Mouse (Mus musculus) E14TG2a.4 (cell line): ENCODE results near the gene Dgkz.

Experiments
- H3K27me3 ChIP-seq: 2 replicates; pipeline ENCODE4 v1.6.1; 2014; ENCODE audit warnings: low read length, control low read depth; ENCODE audit not compliant: insufficient read depth
- H3K36me3 ChIP-seq: 2 replicates; pipeline ENCODE4 v1.6.1; 2014; ENCODE audit warnings: low read length, control low read depth; ENCODE audit not compliant: insufficient read depth
- H3K4me1 ChIP-seq: replicated peaks from 2 replicates; pipeline ENCODE4 v1.6.1; 2014; ENCODE audit warnings: low read depth, low read length, control low read depth
- H3K4me3 ChIP-seq: replicated peaks from 2 replicates; pipeline ENCODE4 v1.5.1; 2014; ENCODE audit warnings: mild to moderate bottlenecking, low read length
- H3K9me3 ChIP-seq: 2 replicates; pipeline ENCODE4 v1.6.1; 2014; ENCODE audit warnings: low read length, control low read depth
- CTCF ChIP-seq: conservative IDR thresholded peaks from 2 replicates; pipeline ENCODE4 v1.5.1; 2014; ENCODE audit warnings: low read length
- NANOG ChIP-seq: IDR thresholded peaks from 2 replicates; pipeline ENCODE4 v1.6.1; 2014; ENCODE audit warnings: borderline replicate concordance, low read length, mixed read lengths
- POU5F1 ChIP-seq: IDR thresholded peaks from 2 replicates; pipeline ENCODE4 v1.6.1; 2014; ENCODE audit warnings: low read length, borderline replicate concordance

Gene Dgkz

GRCm38 (mm10) chr2:91965417-91965816 is 10.2 kb downstream of the Dgkz start:
- Histone ChIP-seq H3K9me3 (no peaks in the 10 kb centered on the region), H3K4me1 (peaks cover 87% of the 10 kb centered on the region), H3K36me3 (peaks cover 7% of the 10 kb centered on the region), H3K4me3 (peak overlapping the region; percentile 79), H3K27me3 (peaks cover 20% of the 10 kb centered on the region; the same call in 1 of the 2 replicates)
- TF ChIP-seq NANOG (no peak), POU5F1 (no peak), CTCF (no peak)

- H3K4me1 ChIP-seq = peaks cover 87% of the 10 kb centered on the region
- peaks cover 13% of the 10 kb centered on the region; the same call in 1 of the 2 replicates for H3K27me3 ChIP-seq
- peaks cover 14% of the 10 kb centered on the region for H3K36me3 ChIP-seq
- peak overlapping the region; percentile 79 for H3K4me3 ChIP-seq
- H3K9me3 ChIP-seq = no peaks in the 10 kb centered on the region
- TF ChIP-seq CTCF = no peak
Observed at GRCm38 (mm10) chr2:91964610-91965204, 11.0 kb downstream of the Dgkz start.

GRCm38 (mm10) chr2:91963443-91963932 is 12.2 kb downstream of the Dgkz start:
- Histone ChIP-seq H3K4me3 (peak overlapping the region; percentile 94), H3K36me3 (peaks cover 16% of the 10 kb centered on the region), H3K4me1 (peaks cover 89% of the 10 kb centered on the region), H3K9me3 (no peaks in the 10 kb centered on the region), H3K27me3 (peaks cover 12% of the 10 kb centered on the region; the same call in 1 of the 2 replicates)
- TF ChIP-seq CTCF (no peak), NANOG (no peak), POU5F1 (no peak)

- peaks cover 89% of the 10 kb centered on the region for H3K4me1 ChIP-seq
- TF ChIP-seq POU5F1 (no peak), NANOG (no peak), CTCF (no peak)
Observed at GRCm38 (mm10) chr2:91962864-91963401, 12.7 kb downstream of the Dgkz start.

GRCm38 (mm10) chr2:91961901-91962761 is 13.5 kb downstream of the Dgkz start:
- peaks cover 17% of the 10 kb centered on the region for H3K36me3 ChIP-seq
- TF ChIP-seq POU5F1 (no peak), CTCF (no peak), NANOG (no peak)
- peaks cover 90% of the 10 kb centered on the region for H3K4me1 ChIP-seq
- H3K9me3 ChIP-seq = no peaks in the 10 kb centered on the region
- H3K27me3 ChIP-seq = peaks cover 12% of the 10 kb centered on the region; the same call in 1 of the 2 replicates
- H3K4me3 ChIP-seq = peak overlapping the region; percentile 94

More at GRCm38 (mm10) chr2:91962864-91963401, 12.7 kb downstream of the Dgkz start:
- peaks cover 12% of the 10 kb centered on the region; the same call in 1 of the 2 replicates for H3K27me3 ChIP-seq
- no peaks in the 10 kb centered on the region for H3K9me3 ChIP-seq
- peaks cover 16% of the 10 kb centered on the region for H3K36me3 ChIP-seq
- H3K4me3 ChIP-seq = peak overlapping the region; percentile 94

- peaks cover 8% of the 10 kb centered on the region; the same call in 1 of the 2 replicates for H3K27me3 ChIP-seq
- no peak for TF ChIP-seq NANOG
- TF ChIP-seq POU5F1 = no peak
- TF ChIP-seq CTCF = no peak
- 0 out of 2 replicates have a peak overlapping the region, but pooled peaks have one; percentile 10 for H3K4me3 ChIP-seq
- H3K9me3 ChIP-seq = no peaks in the 10 kb centered on the region
- H3K4me1 ChIP-seq = peaks cover 87% of the 10 kb centered on the region
- H3K36me3 ChIP-seq = peaks cover 23% of the 10 kb centered on the region
Observed at GRCm38 (mm10) chr2:91960459-91960858, 15.2 kb downstream of the Dgkz start.

- Histone ChIP-seq H3K4me3 (peak overlapping the region; percentile 10; the same call in 1 of the 2 replicates), H3K4me1 (peaks cover 87% of the 10 kb centered on the region), H3K27me3 (peaks cover 5% of the 10 kb centered on the region; the same call in 1 of the 2 replicates), H3K9me3 (no peaks in the 10 kb centered on the region), H3K36me3 (peaks cover 25% of the 10 kb centered on the region)
- TF ChIP-seq CTCF (no peak), NANOG (no peak), POU5F1 (no peak)
Observed at GRCm38 (mm10) chr2:91959544-91960410, 15.9 kb downstream of the Dgkz start.
